Mouse (Mus musculus): ENCODE measurements around the gene Olfr1294. TPM values are rescaled to one million over a fixed set of nuclear protein-coding genes. Genes with fewer than 3 reads are reported as not detected.

Gene Olfr1294
- not detected in 2 replicates for polyA plus RNA-seq (2015; fragmentation: Nextera tagmentation; extraction: Ambion mirVana)

GRCm38 (mm10) chr2:111540191-111540590, at the start of gene Olfr1294:
Gene Olfr1294 (minus strand): TSS chr2:111540291.

GRCm38 (mm10) chr2:111569581-111569980, 29.5 kb upstream of the Olfr1294 start, which contains the start of gene Olfr1295:
Gene Olfr1295 (minus strand): TSS chr2:111569681.

DNA sequence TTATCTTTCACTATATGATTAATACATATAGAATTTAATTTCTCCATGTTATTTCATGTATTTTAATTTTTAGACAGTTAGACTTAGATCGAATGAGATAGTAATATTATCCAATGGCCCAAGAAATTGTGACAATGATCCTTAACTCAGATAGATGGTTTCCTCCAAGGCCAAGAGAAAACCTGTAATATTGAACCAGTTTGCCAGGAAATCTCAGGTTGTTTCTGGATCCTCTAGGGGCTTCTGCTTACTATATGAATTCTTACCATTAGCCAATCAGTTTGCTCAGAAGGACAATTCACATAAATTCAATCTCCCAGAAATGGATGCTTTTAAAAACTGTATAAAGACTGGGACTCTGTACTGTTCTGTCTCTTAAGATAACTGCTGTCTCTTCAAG, 15.2 kb downstream of the Olfr1294 start, which contains the start of gene Olfr1293-ps:
Olfr1293-ps (plus strand) TSS at position 301 of the 400 bp plus-strand sequence.

DNA sequence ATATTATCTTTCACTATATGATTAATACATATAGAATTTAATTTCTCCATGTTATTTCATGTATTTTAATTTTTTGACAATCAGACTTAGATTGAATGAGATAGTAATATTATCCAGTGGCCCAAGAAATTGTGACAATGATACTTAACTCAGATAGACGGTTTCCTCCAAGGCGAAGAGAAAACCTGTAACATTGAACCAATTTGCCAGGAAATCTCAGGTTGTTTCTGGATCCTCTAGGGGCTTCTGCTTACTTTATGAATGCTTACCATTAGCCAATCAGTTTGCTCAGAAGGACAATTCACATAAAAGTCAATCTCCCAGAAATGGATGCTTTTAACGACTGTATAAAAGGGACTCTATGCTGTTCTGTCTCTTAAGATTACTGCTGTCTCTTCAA, 43.2 kb downstream of the Olfr1294 start, which contains the start of gene Olfr1291-ps1:
Olfr1291-ps1 (plus strand) TSS at position 301 of the 400 bp plus-strand sequence.

DNA sequence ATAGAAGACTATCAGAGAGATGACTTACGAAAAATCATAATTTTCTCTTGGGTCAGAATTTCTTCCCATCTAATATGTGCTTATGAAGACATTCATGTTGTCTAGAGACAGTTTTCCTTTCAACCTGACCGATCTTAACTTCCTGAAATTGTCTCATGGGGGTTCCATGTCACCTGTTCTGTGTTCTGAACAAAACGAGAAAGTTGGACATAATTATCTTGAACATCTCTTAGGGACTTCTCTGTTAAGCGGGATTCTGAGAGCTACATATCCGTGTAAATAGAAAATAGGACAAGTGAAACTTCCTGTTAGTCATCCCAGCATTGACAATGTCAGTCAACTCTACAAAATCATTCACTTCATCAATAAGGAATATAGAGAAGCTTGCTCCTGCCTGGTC, 46.4 kb downstream of the Olfr1294 start, which contains the start of gene Olfr1290:
Olfr1290 (minus strand) TSS at position 101 of the 400 bp plus-strand sequence.

Other genes with a start within 250 kb of the Olfr1294 start
- gene Olfr1279, start 239.7 kb downstream of the Olfr1294 start, polyA plus RNA-seq (2015; fragmentation: Nextera tagmentation; extraction: Ambion mirVana) = not detected in 2 replicates
- not detected in 2 replicates for gene Olfr1280, start 226.3 kb downstream of the Olfr1294 start, polyA plus RNA-seq (2015; fragmentation: Nextera tagmentation; extraction: Ambion mirVana)
- not detected in 2 replicates for gene Olfr1281, start 213.8 kb downstream of the Olfr1294 start, polyA plus RNA-seq (2015; fragmentation: Nextera tagmentation; extraction: Ambion mirVana)
- gene Olfr1282, start 204.2 kb downstream of the Olfr1294 start, polyA plus RNA-seq (2015; fragmentation: Nextera tagmentation; extraction: Ambion mirVana) = not detected in 2 replicates
- not detected in 2 replicates for gene Olfr1283, start 173.5 kb downstream of the Olfr1294 start, polyA plus RNA-seq (2015; fragmentation: Nextera tagmentation; extraction: Ambion mirVana)
- not detected in 2 replicates for gene Olfr1284, start 164.8 kb downstream of the Olfr1294 start, polyA plus RNA-seq (2015; fragmentation: Nextera tagmentation; extraction: Ambion mirVana)
- not detected in 2 replicates for gene Olfr1286, start 117.2 kb downstream of the Olfr1294 start, polyA plus RNA-seq (2015; fragmentation: Nextera tagmentation; extraction: Ambion mirVana)
- gene Olfr1287, start 91.1 kb downstream of the Olfr1294 start, polyA plus RNA-seq (2015; fragmentation: Nextera tagmentation; extraction: Ambion mirVana) = not detected in 2 replicates
- not detected in 2 replicates for gene Olfr1288, start 66.2 kb downstream of the Olfr1294 start, polyA plus RNA-seq (2015; fragmentation: Nextera tagmentation; extraction: Ambion mirVana)
- not detected in 2 replicates for gene Olfr1289, start 59.5 kb downstream of the Olfr1294 start, polyA plus RNA-seq (2015; fragmentation: Nextera tagmentation; extraction: Ambion mirVana)
- not detected in 2 replicates for gene Olfr1290, start 46.5 kb downstream of the Olfr1294 start, polyA plus RNA-seq (2015; fragmentation: Nextera tagmentation; extraction: Ambion mirVana)
- gene Olfr1291-ps1, start 43.1 kb downstream of the Olfr1294 start, polyA plus RNA-seq (2015; fragmentation: Nextera tagmentation; extraction: Ambion mirVana) = not detected in 2 replicates
- gene Olfr1293-ps, start 15.1 kb downstream of the Olfr1294 start, polyA plus RNA-seq (2015; fragmentation: Nextera tagmentation; extraction: Ambion mirVana) = not detected in 2 replicates
- not detected in 2 replicates for gene Olfr1295, start 29.4 kb upstream of the Olfr1294 start, polyA plus RNA-seq (2015; fragmentation: Nextera tagmentation; extraction: Ambion mirVana)
- not detected in 2 replicates for gene Olfr1297, start 86.2 kb upstream of the Olfr1294 start, polyA plus RNA-seq (2015; fragmentation: Nextera tagmentation; extraction: Ambion mirVana)
- gene Olfr1298, start 108.9 kb upstream of the Olfr1294 start, polyA plus RNA-seq (2015; fragmentation: Nextera tagmentation; extraction: Ambion mirVana) = not detected in 2 replicates
- gene Olfr1299, start 121.1 kb upstream of the Olfr1294 start, polyA plus RNA-seq (2015; fragmentation: Nextera tagmentation; extraction: Ambion mirVana) = not detected in 2 replicates
- gene Olfr1301, start 210.7 kb upstream of the Olfr1294 start, polyA plus RNA-seq (2015; fragmentation: Nextera tagmentation; extraction: Ambion mirVana) = not detected in 2 replicates
- gene Olfr1302, start 237.1 kb upstream of the Olfr1294 start, polyA plus RNA-seq (2015; fragmentation: Nextera tagmentation; extraction: Ambion mirVana) = not detected in 2 replicates

Data from adrenal gland, postnatal 0 days (tissue).